Mouse (Mus musculus) myocyte (in vitro differentiated cells): ENCODE measurements around the gene Ccr10.

Experiments used
- POLR2A ChIP-seq: IDR thresholded peaks from one replicate; pipeline ENCODE4 v1.6.1; 2011; ENCODE audit warnings: low read depth, mild to moderate bottlenecking, control low read depth, moderate library complexity; ENCODE audit not compliant: insufficient read length
- POLR2AphosphoS2 ChIP-seq: IDR thresholded peaks from one replicate; pipeline ENCODE4 v1.6.1; 2011; ENCODE audit warnings: low read depth, control low read depth; ENCODE audit not compliant: insufficient read length
- TCF12 ChIP-seq: IDR thresholded peaks from one replicate; pipeline ENCODE4 v1.6.1; 2011; ENCODE audit warnings: mild to moderate bottlenecking, control low read depth; ENCODE audit not compliant: poor library complexity, insufficient read depth, severe bottlenecking

- TF ChIP-seq TCF12 (no peak), POLR2A (no peak), POLR2AphosphoS2 (no peak)
Measured at GRCm38 (mm10) chr11:101221306-101221986, 46.2 kb upstream of the Ccr10 start.
